Mouse (Mus musculus): Measurements from ENCODE around the gene Dap3. TPM values are rescaled to one million over a fixed set of nuclear protein-coding genes. Genes with fewer than 3 reads are reported as not detected.
"Not testable (repeated sequence)": the region's sequence is repeated elsewhere in the genome, so short reads cannot be mapped to it uniquely, and the experiment has no call there.

Dap3 gene
- total RNA-seq (2021): 119 and 141 TPM in 2 replicates
- long read RNA-seq, full-length matches to known transcripts: 61 of 78 reads
- long read RNA-seq, partial matches to known transcripts: 3 of 78 reads
- long read RNA-seq, other reads (novel, unspliced or antisense): 14 of 78 reads

- DNase-seq: peak; percentile 74
These were observed at the start of gene Dap3, which contains the start of gene Ash1l for GRCm38 (mm10) chr3:88950576-88951326. Gene Dap3, minus strand, starts transcription at chr3:88951181. Gene Ash1l, plus strand, starts transcription at chr3:88950622.

GRCm38 (mm10) chr3:88992793-88993192 is 41.8 kb upstream of the Dap3 start:
- DNase-seq: no peak

GRCm38 (mm10) chr3:88983921-88984381 is 33.0 kb upstream of the Dap3 start:
- peak; percentile 25 for DNase-seq

- DNase-seq: no peak
These were observed 30.4 kb upstream of the Dap3 start for GRCm38 (mm10) chr3:88981206-88982010.

GRCm38 (mm10) chr3:88975012-88975411 is 24.0 kb upstream of the Dap3 start:
- no peak for DNase-seq

GRCm38 (mm10) chr3:88963211-88963610 is 12.2 kb upstream of the Dap3 start:
- not testable (repeated sequence) for DNase-seq

GRCm38 (mm10) chr3:88953736-88954135 is 2.8 kb upstream of the Dap3 start:
- no peak for DNase-seq

GRCm38 (mm10) chr3:88953246-88953645 is 2.3 kb upstream of the Dap3 start:
- no peak for DNase-seq

GRCm38 (mm10) chr3:88951327-88951800 is 383 bp upstream of the Dap3 start:
- DNase-seq: no peak

GRCm38 (mm10) chr3:88949786-88950575 is 1.0 kb downstream of the Dap3 start:
- peak; percentile 95 for DNase-seq

GRCm38 (mm10) chr3:88944109-88944508 is 6.9 kb downstream of the Dap3 start:
- DNase-seq: no peak

- DNase-seq: peak; percentile 42
These were observed 8.6 kb downstream of the Dap3 start for GRCm38 (mm10) chr3:88942316-88942880.

GRCm38 (mm10) chr3:88939749-88940148 is 11.2 kb downstream of the Dap3 start:
- DNase-seq: no peak

- no peak for DNase-seq
These were observed 11.9 kb downstream of the Dap3 start for GRCm38 (mm10) chr3:88939071-88939470.

GRCm38 (mm10) chr3:88929501-88929900 is 21.5 kb downstream of the Dap3 start:
- no peak for DNase-seq

- no peak for DNase-seq
These were observed 25.3 kb downstream of the Dap3 start for GRCm38 (mm10) chr3:88925651-88926050.

GRCm38 (mm10) chr3:88923989-88924591 is 26.9 kb downstream of the Dap3 start:
- peak; percentile 59 for DNase-seq

- DNase-seq: no peak
These were observed 29.6 kb downstream of the Dap3 start for GRCm38 (mm10) chr3:88921411-88921810.

- DNase-seq: no peak
These were observed 32.0 kb downstream of the Dap3 start for GRCm38 (mm10) chr3:88918981-88919380.

GRCm38 (mm10) chr3:88914384-88914810 is 36.6 kb downstream of the Dap3 start:
- DNase-seq: no peak
